Mouse (Mus musculus): ENCODE results near the gene Wdr3. TPM values are rescaled to one million over a fixed set of nuclear protein-coding genes. Genes with fewer than 3 reads are reported as not detected.

The Wdr3 gene
- polyA plus RNA-seq (2014; fragmentation: Illumina TruSeq; extraction: RNeasy Lipid Tissue Mini Kit (QIAGEN cat#74804); ENCODE audit: low read depth, low replicate concordance) = 9.4 TPM

DNA sequence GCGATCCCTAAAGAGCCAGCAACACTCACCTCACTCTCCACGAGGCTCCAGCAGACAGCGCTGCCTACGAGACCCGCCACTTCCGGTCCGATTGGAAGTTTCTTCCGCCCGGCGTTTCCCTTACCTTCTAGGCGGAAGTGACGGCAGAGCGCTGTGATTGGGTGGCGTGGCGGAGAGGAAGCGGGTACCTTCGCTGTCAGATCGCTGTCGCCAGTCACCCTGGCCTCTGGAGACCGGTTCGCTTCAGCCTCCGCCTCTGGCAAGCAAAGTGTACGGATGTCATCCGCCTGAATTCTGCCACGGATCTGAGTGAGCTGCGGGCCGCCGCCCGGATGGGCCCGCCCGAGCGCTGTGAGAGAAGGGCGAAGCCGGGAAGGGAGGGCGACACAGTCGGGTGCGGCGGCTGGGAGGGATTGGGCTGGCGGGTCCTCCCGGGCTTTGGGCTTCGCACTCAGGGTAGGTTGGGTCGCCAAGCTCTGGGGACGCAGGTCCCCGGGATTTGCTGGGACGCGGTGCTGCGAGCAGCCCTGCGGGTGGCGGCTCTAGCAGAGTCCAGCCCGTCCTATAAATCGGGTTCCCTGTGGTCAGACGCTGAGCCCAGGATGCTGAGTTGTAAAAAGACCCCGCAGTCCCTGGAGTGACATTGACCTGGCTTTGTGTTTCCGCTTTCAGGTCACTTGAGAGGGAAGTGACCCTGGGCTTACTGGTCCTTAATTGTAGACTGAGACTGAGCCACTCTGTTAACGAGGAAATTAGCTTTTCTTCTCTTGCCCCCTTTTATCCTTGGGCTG lies at the start of gene Wdr3, which contains the start of gene Gdap2:
Wdr3 (minus strand) TSS at position 93 of the 791 bp plus-strand sequence.
Gdap2 (plus strand) TSS at position 67 of the 791 bp plus-strand sequence.

Other genes starting within 250 kb of the Wdr3 start
- gene Gdap2, start within 50 bp of the Wdr3 start, polyA plus RNA-seq (2014; fragmentation: Illumina TruSeq; extraction: RNeasy Lipid Tissue Mini Kit (QIAGEN cat#74804); ENCODE audit: low read depth, low replicate concordance) = 45.2 TPM

All from liver, adult 10 weeks (tissue).